Mouse (Mus musculus) neural tube, embryonic 13.5 days (tissue): ENCODE results near the gene Vps51. TPM values are rescaled to one million over a fixed set of nuclear protein-coding genes. Genes with fewer than 3 reads are reported as not detected.

Experiments
- ATAC-seq: fragments of 200-750 bp; cut with Nextera tagmentation; 2 replicates; pipeline ENCODE4 v1.8.0; 2017; ENCODE audit warnings: low read depth, mild to moderate bottlenecking, moderate TSS enrichment, moderate library complexity
- H3K27ac ChIP-seq: fragments of 300-500 bp; sonication (generic); replicated peaks from 2 replicates; pipeline ENCODE4 v1.5.1; 2015; ENCODE audit warnings: moderate library complexity, mild to moderate bottlenecking, inconsistent platforms
- H3K27me3 ChIP-seq: fragments of 300-500 bp; sonication (generic); 2 replicates; pipeline ENCODE4 v1.6.1; 2015; ENCODE audit warnings: mild to moderate bottlenecking, inconsistent platforms
- H3K36me3 ChIP-seq: fragments of 300-500 bp; sonication (generic); 2 replicates; pipeline ENCODE4 v1.6.1; 2015; ENCODE audit warnings: mild to moderate bottlenecking, inconsistent platforms
- H3K4me1 ChIP-seq: fragments of 300-500 bp; sonication (generic); replicated peaks from 2 replicates; pipeline ENCODE4 v1.6.1; 2015; ENCODE audit warnings: inconsistent platforms
- H3K4me2 ChIP-seq: fragments of 300-500 bp; sonication (generic); 2 replicates; pipeline ENCODE4 v1.6.1; 2015; ENCODE audit warnings: inconsistent platforms, mild to moderate bottlenecking, moderate library complexity
- H3K4me3 ChIP-seq: fragments of 300-500 bp; sonication (generic); 2 replicates; pipeline ENCODE4 v1.5.1; 2015; ENCODE audit warnings: mild to moderate bottlenecking, inconsistent platforms
- H3K9ac ChIP-seq: fragments of 300-500 bp; sonication (generic); 2 replicates; pipeline ENCODE4 v1.6.1; 2015; ENCODE audit warnings: moderate library complexity, mild to moderate bottlenecking, inconsistent platforms
- H3K9me3 ChIP-seq: fragments of 300-500 bp; sonication (generic); 2 replicates; pipeline ENCODE4 v1.6.1; 2016; ENCODE audit warnings: inconsistent platforms
- WGBS: fragments of 180-500 bp; shearing (Covaris S2); methylation state at CpG from one replicate; pipeline ENCODE4 v1.1.7; 2015; 5-methylcytosine and 5-hydroxymethylcytosine counted together
- microRNA-seq: library from miRNA; unstranded; fragments of <30 nt; microRNA quantifications from one replicate; pipeline ENCODE4, GENCODE M21; 2016
- polyA plus RNA-seq: library from polyadenylated mRNA; unstranded; fragments of >200 nt; fragmentation: Nextera tagmentation; extraction: Ambion mirVana; gene quantifications from 2 replicates; pipeline ENCODE4 v1.2.1, GENCODE M21; 2015

Vps51 gene
- polyA plus RNA-seq, 1 experiment from 2014 or later, result 74.2 TPM

GRCm38 (mm10) chr19:6018142-6019089 is 58.6 kb downstream of the Vps51 start:
- Histone ChIP-seq H3K9ac (no peak overlapping the region), H3K4me3 (no peak overlapping the region), H3K27ac (no peak overlapping the region), H3K9me3 (no peaks in the 10 kb centered on the region), H3K4me1 (peaks cover 19% of the 10 kb centered on the region), H3K27me3 (peaks cover 41% of the 10 kb centered on the region), H3K36me3 (no peaks in the 10 kb centered on the region), H3K4me2 (no peak overlapping the region)
- ATAC-seq, result no peak
- WGBS, result 31% methylated on average over 15 of the region's 15 CpGs

Small RNAs within 50 kb of the gene (microRNA-seq; reads per million reads assigned to microRNA genes)
- 1.8 reads per million, percentile 5 among the genes with 10 or more reads in this experiment for gene Mir6988

Other genes starting within 250 kb of the Vps51 start
- gene Frmd8, start 202.0 kb downstream of the Vps51 start, polyA plus RNA-seq, result 21.1 and 23.3 TPM in 2 replicates
- gene Slc25a45, start 199.4 kb downstream of the Vps51 start, polyA plus RNA-seq, result 1.6 and 2.3 TPM in 2 replicates
- 11.1 and 11.4 TPM in 2 replicates for gene Tigd3, start 183.1 kb downstream of the Vps51 start, polyA plus RNA-seq
- gene Dpf2, start 164.2 kb downstream of the Vps51 start, polyA plus RNA-seq, result 117 and 135 TPM in 2 replicates
- gene Cdc42ep2, start 152.4 kb downstream of the Vps51 start, polyA plus RNA-seq, result 11.8 and 13.5 TPM in 2 replicates
- 20.8 and 24.8 TPM in 2 replicates for gene Pola2, start 113.0 kb downstream of the Vps51 start, polyA plus RNA-seq
- gene Slc22a20, start 91.1 kb downstream of the Vps51 start, polyA plus RNA-seq, result not detected in 2 replicates
- 6.9 and 7.5 TPM in 2 replicates for gene Capn1, start 61.3 kb downstream of the Vps51 start, polyA plus RNA-seq
- 36.2 and 37.0 TPM in 2 replicates for gene Syvn1, start 30.7 kb downstream of the Vps51 start, polyA plus RNA-seq
- 65.5 and 68.2 TPM in 2 replicates for gene Mrpl49, start 19.4 kb downstream of the Vps51 start, polyA plus RNA-seq
- gene Fau, start 19.4 kb downstream of the Vps51 start, polyA plus RNA-seq, result 578 and 624 TPM in 2 replicates
- 28.1 and 33.7 TPM in 2 replicates for gene Znhit2, start 16.0 kb downstream of the Vps51 start, polyA plus RNA-seq
- gene Tm7sf2, start 8.9 kb downstream of the Vps51 start, polyA plus RNA-seq, result 48.4 and 49.6 TPM in 2 replicates
- not detected in 2 replicates for gene Tmem262, start 2.8 kb upstream of the Vps51 start, polyA plus RNA-seq
- 1.7 and 1.9 TPM in 2 replicates for gene Gm28374, start 5.0 kb upstream of the Vps51 start, polyA plus RNA-seq
- gene Zfpl1, start 7.7 kb upstream of the Vps51 start, polyA plus RNA-seq, result 73.2 and 85.7 TPM in 2 replicates
- gene Cdca5, start 7.8 kb upstream of the Vps51 start, polyA plus RNA-seq, result 6.4 and 7.3 TPM in 2 replicates
- not detected in 2 replicates for gene AC131692.1, start 17.2 kb upstream of the Vps51 start, polyA plus RNA-seq
- 0.23 and 0.32 TPM in 2 replicates for gene Naaladl1, start 28.6 kb upstream of the Vps51 start, polyA plus RNA-seq
- gene Sac3d1, start 41.4 kb upstream of the Vps51 start, polyA plus RNA-seq, result 44.7 and 46.9 TPM in 2 replicates
- gene Snx15, start 51.1 kb upstream of the Vps51 start, polyA plus RNA-seq, result 51.6 and 56.8 TPM in 2 replicates
- gene Batf2, start 63.8 kb upstream of the Vps51 start, polyA plus RNA-seq, result not detected in 2 replicates
- gene Arl2, start 64.3 kb upstream of the Vps51 start, polyA plus RNA-seq, result 111 and 126 TPM in 2 replicates
- gene Majin, start 107.2 kb upstream of the Vps51 start, polyA plus RNA-seq, result not detected in 2 replicates
- 0.72 TPM in 1 of 2 replicates, not detected in the other for gene Gpha2, start 149.1 kb upstream of the Vps51 start, polyA plus RNA-seq
- 103 and 111 TPM in 2 replicates for gene Ppp2r5b, start 158.6 kb upstream of the Vps51 start, polyA plus RNA-seq
- gene Atg2a, start 164.4 kb upstream of the Vps51 start, polyA plus RNA-seq, result 11.6 and 11.8 TPM in 2 replicates
- gene Ehd1, start 199.5 kb upstream of the Vps51 start, polyA plus RNA-seq, result 85.5 and 101 TPM in 2 replicates
- gene Cdc42bpg, start 229.2 kb upstream of the Vps51 start, polyA plus RNA-seq, result 0.26 and 0.57 TPM in 2 replicates